Mouse (Mus musculus): ENCODE results near the gene Shisa8. TPM values are rescaled to one million over a fixed set of nuclear protein-coding genes. Genes with fewer than 3 reads are reported as not detected.

Shisa8 gene
- polyA plus RNA-seq, 1 experiment, result 0.13 TPM

DNA sequence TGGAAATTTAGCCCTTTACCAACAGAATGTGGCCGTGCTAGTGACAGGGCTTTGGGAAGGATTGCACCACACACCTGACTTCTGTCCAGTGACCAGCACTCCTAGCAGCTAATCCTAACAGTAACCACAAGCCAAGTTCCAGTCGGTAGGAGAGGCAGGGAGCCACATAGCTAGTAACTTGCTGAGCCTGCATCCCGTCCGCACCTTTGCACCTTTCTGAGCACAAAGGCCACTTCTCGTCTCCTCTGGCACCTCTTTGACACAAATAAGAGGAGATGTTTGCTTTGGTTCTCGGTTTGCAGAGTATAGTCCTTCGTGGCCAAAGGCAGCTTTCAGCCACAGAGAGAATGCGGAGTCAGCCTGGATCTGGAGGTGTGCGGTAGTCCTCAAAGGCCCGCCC lies 28.0 kb downstream of the Shisa8 start:
- Histone ChIP-seq H3K36me3 (ENCODE audit: control insufficient read depth, insufficient read depth) (peaks cover 100% of the 10 kb centered on the region), H3K4me3 (no peak overlapping the region), H3ac (ENCODE audit: control insufficient read depth, insufficient read length) (no peak overlapping the region), H3K27me3 (ENCODE audit: control insufficient read depth, insufficient read depth, insufficient read length) (no peaks in the 10 kb centered on the region), H3K4me2 (ENCODE audit: low read depth) (no peak overlapping the region), H3K79me2 (ENCODE audit: control insufficient read depth, insufficient read depth) (peaks cover 12% of the 10 kb centered on the region)
- TF ChIP-seq REST (IDR thresholded peaks at IDR 0.05; ENCODE audit: insufficient read depth, insufficient read length), result no peak
- TF ChIP-seq TCF12 (IDR thresholded peaks at IDR 0.05; ENCODE audit: insufficient read depth, poor library complexity, severe bottlenecking), result no peak
- TF ChIP-seq CEBPB (IDR thresholded peaks at IDR 0.05; ENCODE audit: insufficient read depth, poor library complexity, severe bottlenecking), result no peak
- no peak for TF ChIP-seq SRF (IDR thresholded peaks at IDR 0.05; ENCODE audit: control insufficient read depth, insufficient read length, low read depth)
- no peak for TF ChIP-seq E2F4 (IDR thresholded peaks at IDR 0.05; ENCODE audit: insufficient read depth)
- TF ChIP-seq USF1 (IDR thresholded peaks at IDR 0.05; ENCODE audit: low read depth), result no peak
- TF ChIP-seq MYOD1 (IDR thresholded peaks at IDR 0.05; ENCODE audit: control insufficient read depth in 1 of 3, insufficient read length in 2 of 3, low read depth in 2 of 3), result no peak
- no peak for TF ChIP-seq MAX (IDR thresholded peaks at IDR 0.05; ENCODE audit: low read depth)
- TF ChIP-seq POLR2A (IDR thresholded peaks at IDR 0.05; ENCODE audit: insufficient read length, low read depth), result no peak
- no peak for TF ChIP-seq TCF3 (IDR thresholded peaks at IDR 0.05; ENCODE audit: insufficient read length, low read depth)
- TF ChIP-seq POLR2AphosphoS2 (IDR thresholded peaks at IDR 0.05; ENCODE audit: insufficient read length, low read depth), result no peak
- no peak for TF ChIP-seq MYOG (IDR thresholded peaks at IDR 0.05; ENCODE audit: control insufficient read depth in 1 of 3, insufficient read depth in 1 of 3, insufficient read length in 2 of 3, low read depth in 2 of 3)

DNA sequence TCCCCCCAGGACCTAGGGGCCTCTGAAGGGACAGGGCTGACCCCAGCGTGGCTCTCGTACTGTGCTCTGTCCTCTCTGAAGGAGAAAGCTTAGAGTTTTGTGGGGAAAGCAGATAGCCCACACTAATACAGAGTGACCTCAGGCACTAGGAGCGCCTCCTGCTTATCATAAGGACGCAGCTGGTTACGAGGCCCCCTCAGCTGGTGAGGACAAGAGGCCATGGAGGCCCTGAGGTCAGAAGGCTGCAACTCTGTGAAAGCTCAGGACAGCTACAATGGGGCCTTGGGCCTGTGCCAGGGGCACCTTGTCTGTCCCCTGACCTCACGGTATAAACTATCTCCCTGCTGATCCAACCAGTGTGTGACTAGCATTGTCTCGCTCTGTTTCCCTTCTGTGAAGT lies 28.4 kb downstream of the Shisa8 start:
- H3K27me3 ChIP-seq (ENCODE audit: control insufficient read depth, insufficient read depth, insufficient read length), result no peaks in the 10 kb centered on the region
- H3K4me2 ChIP-seq (ENCODE audit: low read depth), result no peak overlapping the region
- TF ChIP-seq E2F4 (IDR thresholded peaks at IDR 0.05; ENCODE audit: insufficient read depth), result no peak
- no peak for TF ChIP-seq CEBPB (IDR thresholded peaks at IDR 0.05; ENCODE audit: insufficient read depth, poor library complexity, severe bottlenecking)
- TF ChIP-seq TCF3 (IDR thresholded peaks at IDR 0.05; ENCODE audit: insufficient read length, low read depth), result no peak
- no peak for TF ChIP-seq POLR2AphosphoS2 (IDR thresholded peaks at IDR 0.05; ENCODE audit: insufficient read length, low read depth)
- TF ChIP-seq SRF (IDR thresholded peaks at IDR 0.05; ENCODE audit: control insufficient read depth, insufficient read length, low read depth), result no peak
- TF ChIP-seq POLR2A (IDR thresholded peaks at IDR 0.05; ENCODE audit: insufficient read length, low read depth), result no peak
- TF ChIP-seq MYOD1 (IDR thresholded peaks at IDR 0.05; ENCODE audit: control insufficient read depth in 1 of 3, insufficient read length in 2 of 3, low read depth in 2 of 3), result no peak
- no peak for TF ChIP-seq TCF12 (IDR thresholded peaks at IDR 0.05; ENCODE audit: insufficient read depth, poor library complexity, severe bottlenecking)
- TF ChIP-seq REST (IDR thresholded peaks at IDR 0.05; ENCODE audit: insufficient read depth, insufficient read length), result no peak
- TF ChIP-seq MAX (IDR thresholded peaks at IDR 0.05; ENCODE audit: low read depth), result no peak
- no peak for TF ChIP-seq MYOG (IDR thresholded peaks at IDR 0.05; ENCODE audit: control insufficient read depth in 1 of 3, insufficient read depth in 1 of 3, insufficient read length in 2 of 3, low read depth in 2 of 3)
- H3K36me3 ChIP-seq (ENCODE audit: control insufficient read depth, insufficient read depth), result peaks cover 100% of the 10 kb centered on the region
- H3K79me2 ChIP-seq (ENCODE audit: control insufficient read depth, insufficient read depth), result peaks cover 7% of the 10 kb centered on the region
- no peak overlapping the region for H3K4me3 ChIP-seq
- no peak overlapping the region for H3ac ChIP-seq (ENCODE audit: control insufficient read depth, insufficient read length)

DNA sequence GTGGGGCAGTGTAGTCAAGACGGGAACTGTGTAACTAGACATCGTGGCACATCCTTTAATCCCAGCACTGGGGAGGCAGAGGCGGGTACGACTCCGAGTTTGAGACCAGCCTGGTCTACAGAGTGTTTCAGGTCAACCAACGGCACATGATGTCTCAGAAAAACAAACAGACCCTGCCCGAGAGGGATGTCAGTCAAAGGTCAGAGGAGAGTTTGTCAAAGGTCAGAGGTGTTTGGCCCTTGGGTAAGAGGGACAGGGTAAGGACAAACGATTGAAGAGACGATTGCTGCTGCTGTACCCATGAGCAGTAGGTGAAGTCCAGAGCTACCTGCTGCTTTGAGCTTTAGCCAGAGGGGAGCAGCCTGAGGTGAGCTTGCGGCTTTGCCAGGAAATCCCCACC lies 29.0 kb downstream of the Shisa8 start:
- H3K4me2 ChIP-seq (ENCODE audit: low read depth), result no peak overlapping the region
- H3K27me3 ChIP-seq (ENCODE audit: control insufficient read depth, insufficient read depth, insufficient read length), result no peaks in the 10 kb centered on the region
- TF ChIP-seq POLR2A (IDR thresholded peaks at IDR 0.05; ENCODE audit: insufficient read length, low read depth), result no peak
- no peak for TF ChIP-seq SRF (IDR thresholded peaks at IDR 0.05; ENCODE audit: control insufficient read depth, insufficient read length, low read depth)
- no peak for TF ChIP-seq TCF3 (IDR thresholded peaks at IDR 0.05; ENCODE audit: insufficient read length, low read depth)
- no peak for TF ChIP-seq USF1 (IDR thresholded peaks at IDR 0.05; ENCODE audit: low read depth)
- TF ChIP-seq MYOD1 (IDR thresholded peaks at IDR 0.05; ENCODE audit: control insufficient read depth in 1 of 3, insufficient read length in 2 of 3, low read depth in 2 of 3), result no peak
- no peak for TF ChIP-seq MYOG (IDR thresholded peaks at IDR 0.05; ENCODE audit: control insufficient read depth in 1 of 3, insufficient read depth in 1 of 3, insufficient read length in 2 of 3, low read depth in 2 of 3)
- no peak for TF ChIP-seq MAX (IDR thresholded peaks at IDR 0.05; ENCODE audit: low read depth)
- TF ChIP-seq CEBPB (IDR thresholded peaks at IDR 0.05; ENCODE audit: insufficient read depth, poor library complexity, severe bottlenecking), result no peak
- TF ChIP-seq REST (IDR thresholded peaks at IDR 0.05; ENCODE audit: insufficient read depth, insufficient read length), result no peak
- no peak for TF ChIP-seq E2F4 (IDR thresholded peaks at IDR 0.05; ENCODE audit: insufficient read depth)
- no peak for TF ChIP-seq POLR2AphosphoS2 (IDR thresholded peaks at IDR 0.05; ENCODE audit: insufficient read length, low read depth)
- TF ChIP-seq TCF12 (IDR thresholded peaks at IDR 0.05; ENCODE audit: insufficient read depth, poor library complexity, severe bottlenecking), result no peak

GRCm38 (mm10) chr15:82182311-82182710 lies 30.3 kb downstream of the Shisa8 start:
- Histone ChIP-seq H3K36me3 (ENCODE audit: control insufficient read depth, insufficient read depth) (peaks cover 98% of the 10 kb centered on the region), H3K79me2 (ENCODE audit: control insufficient read depth, insufficient read depth) (no peaks in the 10 kb centered on the region), H3K4me3 (no peak overlapping the region), H3K27me3 (ENCODE audit: control insufficient read depth, insufficient read depth, insufficient read length) (no peaks in the 10 kb centered on the region), H3ac (ENCODE audit: control insufficient read depth, insufficient read length) (no peak overlapping the region), H3K4me2 (ENCODE audit: low read depth) (no peak overlapping the region)
- no peak for TF ChIP-seq TCF3 (IDR thresholded peaks at IDR 0.05; ENCODE audit: insufficient read length, low read depth)
- no peak for TF ChIP-seq REST (IDR thresholded peaks at IDR 0.05; ENCODE audit: insufficient read depth, insufficient read length)
- no peak for TF ChIP-seq MYOD1 (IDR thresholded peaks at IDR 0.05; ENCODE audit: control insufficient read depth in 1 of 3, insufficient read length in 2 of 3, low read depth in 2 of 3)
- no peak for TF ChIP-seq CEBPB (IDR thresholded peaks at IDR 0.05; ENCODE audit: insufficient read depth, poor library complexity, severe bottlenecking)
- TF ChIP-seq TCF12 (IDR thresholded peaks at IDR 0.05; ENCODE audit: insufficient read depth, poor library complexity, severe bottlenecking), result no peak

More for the DNA sequence above, 29.0 kb downstream of the Shisa8 start:
- Histone ChIP-seq H3K4me3 (no peak overlapping the region), H3ac (ENCODE audit: control insufficient read depth, insufficient read length) (no peak overlapping the region), H3K79me2 (ENCODE audit: control insufficient read depth, insufficient read depth) (peaks cover 1% of the 10 kb centered on the region), H3K36me3 (ENCODE audit: control insufficient read depth, insufficient read depth) (peaks cover 100% of the 10 kb centered on the region)

DNA sequence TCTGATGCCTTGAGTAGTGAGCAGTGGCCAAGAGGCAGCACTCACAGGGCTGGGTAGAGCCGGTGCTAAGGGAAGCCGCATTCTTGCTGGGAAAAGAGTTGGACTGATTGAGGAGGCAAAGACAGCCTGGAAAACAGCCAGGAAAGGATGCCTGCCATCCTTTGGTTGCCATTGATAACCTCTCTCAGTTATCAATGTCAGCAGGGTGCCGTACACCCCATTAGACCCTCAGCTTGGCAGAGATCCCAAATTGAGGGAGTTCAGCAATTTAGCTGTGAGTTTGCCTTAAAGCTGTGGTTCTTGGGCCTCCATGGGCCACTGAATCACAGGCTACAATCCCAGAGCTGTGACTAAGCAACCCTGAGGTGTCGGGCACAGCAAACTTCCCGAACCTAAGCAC lies 31.5 kb downstream of the Shisa8 start:
- no peak overlapping the region for H3K4me3 ChIP-seq
- no peak overlapping the region for H3ac ChIP-seq (ENCODE audit: control insufficient read depth, insufficient read length)
- no peaks in the 10 kb centered on the region for H3K79me2 ChIP-seq (ENCODE audit: control insufficient read depth, insufficient read depth)
- H3K4me2 ChIP-seq (ENCODE audit: low read depth), result no peak overlapping the region
- H3K27me3 ChIP-seq (ENCODE audit: control insufficient read depth, insufficient read depth, insufficient read length), result no peaks in the 10 kb centered on the region
- peaks cover 98% of the 10 kb centered on the region for H3K36me3 ChIP-seq (ENCODE audit: control insufficient read depth, insufficient read depth)
- TF ChIP-seq MAX (IDR thresholded peaks at IDR 0.05; ENCODE audit: low read depth) (no peak), TCF3 (IDR thresholded peaks at IDR 0.05; ENCODE audit: insufficient read length, low read depth) (no peak), POLR2A (IDR thresholded peaks at IDR 0.05; ENCODE audit: insufficient read length, low read depth) (no peak), SRF (IDR thresholded peaks at IDR 0.05; ENCODE audit: control insufficient read depth, insufficient read length, low read depth) (no peak), POLR2AphosphoS2 (IDR thresholded peaks at IDR 0.05; ENCODE audit: insufficient read length, low read depth) (peak; percentile 30)

Data from myocyte (in vitro differentiated cells).